Comparison of ENCODE assay signal across 17 mouse cellular contexts in genomic region chr19:42355476-42355875, GRCm38 (mm10).
A peak's percentile ranks its signal among the peaks of the same experiment; 100 is the strongest.
DNase-seq lines count a peak whose midpoint lies in the region.
"Had no signal": no experiment of that assay in that cellular context is flagged by ENCODE, and none has a peak within 500 bp of the region (broad histone marks: within the 10 kb centered on the region; RNA-seq: fewer than 3 reads in every experiment).

No protein-coding gene starts in this region.

- peak; percentile 51 for DNase-seq in layer of hippocampus, adult 11-12 months (ENCODE audit: low spot score)
- DNase-seq in layer of hippocampus, postnatal 25 days (ENCODE audit: extremely low spot score in 1 of 2, low spot score in 1 of 2), result no peak
- peak; percentile 28 to 36 for DNase-seq in left cerebral cortex, postnatal 36 days (ENCODE audit: low spot score in 2 of 2)
- DNase-seq in left cerebral cortex, postnatal 4 days, result no peak
- DNase-seq in right cerebral cortex, postnatal 25 days, result peak; percentile 49
- no peak for DNase-seq in right cerebral cortex, postnatal 4 days
- DNase-seq in thymus, adult 18-20 months, result no peak
- DNase-seq: adrenal gland, postnatal 10 days; adrenal gland, postnatal 36 days; B cell, adult 2 months; cerebellum, adult 11 months; cerebellum, adult 2 months; cerebellum, adult 9-11 months; cerebellum, postnatal 25 days; forebrain, postnatal 0 days; gastrocnemius, postnatal 10 days; gastrocnemius, postnatal 36 days had no signal

- intact Hi-C loops in left cerebral cortex, postnatal 36 days (cut with DNase I), result no loop called here
- intact Hi-C loops in left cerebral cortex, postnatal 4 days (cut with DNase I), result no loop called here

Comparison
In these comparisons a context has a peak if more than half of its experiments do, and no peak if none do; other contexts are left out.
1. DNase-seq: peak in layer of hippocampus, adult 11-12 months (single experiment), left cerebral cortex, postnatal 36 days (2 of 2) and right cerebral cortex, postnatal 25 days (single experiment); none in layer of hippocampus, postnatal 25 days (0 of 2), left cerebral cortex, postnatal 4 days (single experiment), right cerebral cortex, postnatal 4 days (single experiment) and thymus, adult 18-20 months (0 of 2).